Mouse (Mus musculus): ENCODE data around the gene Mrpl23.

Gene Mrpl23

GRCm38 (mm10) chr7:142552591-142553416 lies 20.3 kb downstream of the Mrpl23 start:
- in situ Hi-C loops (cut with MboI), result no loop called here

DNA sequence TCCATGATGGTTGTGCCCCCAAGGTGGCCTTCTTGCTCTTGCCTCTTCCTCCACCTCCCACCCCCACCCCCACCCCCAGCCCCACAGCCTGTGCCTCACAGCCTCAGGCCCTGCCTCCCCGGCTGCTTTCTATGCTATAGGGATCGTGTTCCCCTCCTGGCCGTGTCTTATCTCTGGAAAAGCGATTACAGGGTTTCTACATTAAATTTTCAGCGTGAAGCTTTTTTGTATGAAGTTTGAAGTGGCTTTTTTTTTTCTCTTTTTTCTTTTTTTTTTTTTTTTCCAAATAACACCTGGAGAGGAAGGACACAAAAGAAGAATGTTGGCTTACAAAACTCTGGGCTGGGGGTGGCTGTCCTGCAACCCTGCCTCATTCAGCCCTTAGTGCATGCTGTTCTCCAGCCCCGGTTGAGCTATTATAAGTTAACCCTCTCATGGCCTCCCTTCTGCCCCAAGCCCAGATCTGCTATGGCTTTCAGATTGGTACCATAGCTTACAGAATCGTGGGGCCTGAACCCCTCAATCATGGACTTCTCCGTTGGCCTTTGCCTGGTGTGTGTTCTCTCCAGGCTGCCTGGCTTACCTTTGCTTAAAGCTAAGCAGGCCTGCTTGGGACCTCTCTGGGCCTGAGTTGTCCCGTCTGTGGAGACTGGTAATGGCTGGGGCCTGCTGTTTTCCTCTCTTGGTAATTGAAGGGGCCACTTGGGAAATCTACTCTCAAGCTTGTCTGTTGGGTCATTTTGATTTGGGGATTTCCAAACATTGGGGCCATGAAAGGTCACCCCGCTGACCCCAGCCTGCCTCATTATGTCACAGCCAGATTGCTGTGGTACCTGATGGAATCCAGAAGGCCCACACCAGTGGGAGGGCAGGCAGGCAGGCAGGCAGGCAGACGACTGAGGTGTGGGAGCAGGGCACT lies 21.2 kb downstream of the Mrpl23 start:
- in situ Hi-C loops (cut with MboI), result no loop called here

- in situ Hi-C loops (cut with MboI), result no loop called here
Measured at GRCm38 (mm10) chr7:142554625-142555024, 22.1 kb downstream of the Mrpl23 start.

- in situ Hi-C loops (cut with MboI), result no loop called here
Measured at GRCm38 (mm10) chr7:142555366-142556088, 23.0 kb downstream of the Mrpl23 start.

DNA sequence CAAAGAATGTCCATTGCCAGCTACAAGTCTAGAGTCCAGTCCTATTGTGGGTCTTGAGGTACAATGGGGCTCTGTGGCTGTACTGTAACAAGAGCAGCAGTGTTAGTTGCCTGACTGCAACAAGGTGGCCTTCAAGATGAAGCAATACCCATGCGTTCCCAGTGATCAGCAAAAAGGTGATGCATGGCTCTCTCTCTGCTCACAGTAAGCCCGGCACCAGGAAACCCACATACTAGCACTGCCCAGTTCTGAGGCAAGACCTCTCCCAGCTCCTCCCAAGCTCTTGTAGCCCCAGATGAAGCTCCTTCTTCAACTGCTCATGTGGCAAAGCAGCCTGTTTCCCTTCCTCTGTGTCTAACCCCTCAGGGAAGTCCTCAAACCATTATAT lies 23.6 kb downstream of the Mrpl23 start:
- in situ Hi-C loops (cut with MboI), result no loop called here

- in situ Hi-C loops (cut with MboI), result no loop called here
Measured at GRCm38 (mm10) chr7:142557696-142558095, 25.2 kb downstream of the Mrpl23 start.

DNA sequence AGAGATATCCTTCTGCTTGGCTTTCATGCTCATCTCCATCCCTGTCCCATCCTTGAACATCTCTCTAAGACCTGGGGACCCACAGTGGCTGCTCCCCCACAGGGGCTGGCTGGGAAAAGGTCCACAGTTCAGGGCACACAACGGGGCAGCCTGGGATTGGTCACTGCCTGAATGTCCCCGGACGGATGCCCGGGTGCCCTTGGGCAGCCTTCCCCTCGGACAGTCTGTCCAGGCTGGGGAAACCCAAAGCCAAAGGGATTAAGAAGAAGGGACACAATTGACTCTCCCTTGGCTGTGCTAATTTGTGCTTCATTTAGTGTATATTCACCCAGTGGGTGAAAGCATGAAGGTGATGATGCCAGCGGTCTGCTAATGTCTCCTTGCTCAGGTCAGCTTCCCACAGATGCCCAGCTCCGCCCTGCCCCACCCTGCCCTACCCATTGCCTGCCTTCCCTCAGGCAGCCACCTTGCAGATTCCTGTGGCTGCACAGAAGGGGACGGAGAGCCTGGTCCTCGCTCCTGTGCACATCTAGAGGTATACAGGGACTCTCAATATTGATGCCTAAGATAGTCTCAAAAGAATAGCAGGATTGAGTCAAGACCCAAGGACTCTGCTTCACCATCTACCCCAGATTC lies 26.1 kb downstream of the Mrpl23 start:
- in situ Hi-C loops (cut with MboI), result no loop called here

DNA sequence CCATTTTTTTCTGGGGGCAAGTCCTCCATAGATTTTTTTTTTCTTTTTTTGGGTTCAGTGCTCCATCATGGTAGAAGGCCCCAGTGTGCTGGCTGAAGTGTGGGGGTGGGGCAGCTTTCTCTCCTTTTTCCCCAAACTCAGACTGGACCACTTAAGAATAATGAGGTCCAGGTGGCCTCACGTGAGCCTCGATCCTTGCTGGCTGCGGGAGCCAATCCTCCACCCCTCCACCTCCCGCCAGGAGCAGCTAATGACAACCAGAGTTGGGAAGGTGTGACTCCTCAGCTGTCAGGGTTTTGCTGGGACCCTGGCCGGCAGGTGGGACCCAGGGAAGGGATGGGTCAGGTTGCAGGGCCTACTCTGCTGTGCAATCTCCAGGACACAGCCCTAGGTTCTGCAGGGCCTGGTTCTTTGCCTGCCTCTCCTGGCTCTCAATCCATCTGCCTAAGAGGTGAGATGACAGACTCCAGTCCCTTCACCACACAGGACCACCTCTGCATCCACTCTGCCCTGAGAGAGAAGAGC lies 27.2 kb downstream of the Mrpl23 start:
- in situ Hi-C loops (cut with MboI), result no loop called here

GRCm38 (mm10) chr7:142560942-142561855 lies 28.7 kb downstream of the Mrpl23 start:
- in situ Hi-C loops (cut with MboI), result no loop called here

DNA sequence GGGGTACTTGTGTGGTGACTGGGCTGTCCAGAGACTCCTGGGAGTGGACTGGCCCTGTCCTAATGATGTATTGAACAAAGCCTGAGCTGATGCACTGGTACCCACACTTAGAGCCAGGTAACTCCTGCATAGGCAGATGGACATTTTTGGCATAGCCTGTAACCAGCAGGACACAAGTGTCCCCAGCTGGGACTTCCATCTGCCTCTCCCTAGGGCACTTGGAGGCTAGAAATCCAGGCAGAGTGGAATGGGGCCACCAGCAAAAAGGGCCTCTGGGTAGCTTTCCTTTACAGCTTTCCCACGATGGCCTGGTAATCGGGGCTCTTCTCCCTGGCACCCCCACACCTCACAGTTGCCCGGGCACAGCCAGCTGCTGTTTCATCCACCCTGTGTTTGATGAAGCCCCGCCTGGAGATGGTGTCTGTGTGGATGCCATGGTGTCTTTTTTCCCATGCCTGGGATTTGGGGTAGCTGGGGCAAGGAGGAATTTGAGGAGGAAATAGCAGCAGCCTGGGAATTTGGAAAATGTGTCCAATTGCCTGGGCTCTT lies 29.4 kb downstream of the Mrpl23 start:
- in situ Hi-C loops (cut with MboI), result no loop called here

GRCm38 (mm10) chr7:142563168-142563567 lies 30.7 kb downstream of the Mrpl23 start:
- in situ Hi-C loops (cut with MboI), result no loop called here

DNA sequence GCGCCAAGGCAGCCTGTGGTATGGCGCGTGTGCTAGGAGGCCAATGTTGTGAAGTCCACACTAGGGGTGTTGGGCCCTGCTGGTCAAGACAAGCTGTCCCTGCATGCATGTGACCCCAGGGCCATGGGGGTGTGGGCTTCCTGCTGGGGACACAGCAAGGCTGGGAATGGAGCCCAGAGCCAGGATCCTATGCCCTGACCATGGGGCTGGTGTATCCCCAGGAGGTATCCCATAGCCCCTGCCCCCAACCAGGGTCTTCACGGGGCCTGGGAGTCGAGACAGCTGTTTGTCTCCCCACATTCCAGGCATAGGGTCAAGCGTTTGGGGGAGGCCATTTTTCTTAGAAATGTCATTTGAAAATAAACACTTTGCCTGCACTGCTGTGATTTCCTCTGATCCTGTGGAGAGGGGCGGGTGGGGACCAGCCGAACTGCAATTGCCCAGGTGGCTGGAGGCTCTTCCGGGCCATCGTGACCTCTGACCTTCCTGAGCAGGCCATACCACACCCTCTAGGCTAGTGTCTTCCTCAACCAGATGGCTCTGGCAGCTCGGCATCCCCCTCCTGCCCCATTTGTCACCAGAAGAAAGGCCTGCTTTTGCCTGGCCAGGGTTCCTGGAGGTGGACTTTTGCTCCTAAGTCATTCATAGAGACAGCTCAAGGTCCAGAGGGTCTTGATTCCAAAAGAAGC lies 32.6 kb downstream of the Mrpl23 start:
- in situ Hi-C loops (cut with MboI), result no loop called here

DNA sequence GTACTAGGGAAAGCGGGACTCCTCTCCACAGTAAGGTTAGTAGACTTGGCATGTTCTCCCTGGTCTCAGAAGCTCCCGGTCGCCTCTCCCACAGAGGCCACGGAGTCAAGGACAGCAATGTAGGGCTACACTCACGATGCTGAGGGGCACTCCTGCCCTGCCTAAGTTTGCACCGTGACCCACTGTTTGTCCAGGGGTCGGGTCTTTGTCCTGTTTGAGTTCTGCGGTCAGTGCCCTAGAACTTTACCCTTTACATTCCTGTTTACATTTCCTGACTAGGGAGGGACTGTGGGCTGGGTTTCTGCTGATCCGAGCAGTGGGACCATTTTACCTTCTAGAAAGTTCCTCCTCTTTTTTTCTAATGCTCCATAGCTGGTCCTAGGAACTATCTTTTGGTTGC lies 34.0 kb downstream of the Mrpl23 start:
- in situ Hi-C loops (cut with MboI), result no loop called here

DNA sequence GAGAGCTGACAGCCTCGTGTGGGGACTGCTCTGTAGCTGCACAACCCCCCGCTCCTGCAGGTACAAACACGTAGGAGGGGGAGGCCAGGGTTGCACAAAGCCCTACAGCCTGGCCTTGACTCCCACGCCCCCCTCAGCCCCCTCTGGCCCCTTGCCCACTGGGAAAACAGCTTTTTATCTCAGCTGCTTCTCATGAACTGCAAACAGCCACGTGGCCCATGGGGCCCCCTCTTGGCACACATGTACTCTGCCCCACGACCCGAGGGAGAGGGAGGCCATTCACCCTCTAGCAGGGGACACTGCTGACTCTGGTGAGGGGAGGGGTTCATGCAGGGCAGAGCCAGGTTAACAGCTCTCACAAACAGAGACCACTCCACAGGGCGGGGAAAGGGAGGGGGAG lies 36.5 kb downstream of the Mrpl23 start:
- in situ Hi-C loops (cut with MboI), result no loop called here

DNA sequence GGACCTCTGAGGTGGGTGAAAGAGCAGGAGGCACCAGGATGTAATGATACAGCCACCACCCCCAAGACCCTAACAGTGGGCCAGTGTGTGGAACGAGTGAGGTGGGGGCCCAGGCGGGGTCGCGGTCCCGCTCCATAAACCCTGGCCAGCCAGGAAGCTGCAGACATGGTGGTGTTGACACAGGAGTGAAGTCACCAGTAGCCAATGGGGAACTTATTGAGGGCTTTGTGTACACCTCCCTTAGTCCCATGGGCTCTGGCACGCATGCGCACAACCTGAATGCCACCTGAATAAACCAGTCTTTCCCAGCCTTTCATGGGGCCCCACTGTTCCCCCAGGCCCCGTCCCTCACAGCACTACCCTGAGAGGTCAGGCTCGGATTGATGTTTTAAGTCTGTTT lies 38.1 kb downstream of the Mrpl23 start:
- in situ Hi-C loops (cut with MboI), result no loop called here

DNA sequence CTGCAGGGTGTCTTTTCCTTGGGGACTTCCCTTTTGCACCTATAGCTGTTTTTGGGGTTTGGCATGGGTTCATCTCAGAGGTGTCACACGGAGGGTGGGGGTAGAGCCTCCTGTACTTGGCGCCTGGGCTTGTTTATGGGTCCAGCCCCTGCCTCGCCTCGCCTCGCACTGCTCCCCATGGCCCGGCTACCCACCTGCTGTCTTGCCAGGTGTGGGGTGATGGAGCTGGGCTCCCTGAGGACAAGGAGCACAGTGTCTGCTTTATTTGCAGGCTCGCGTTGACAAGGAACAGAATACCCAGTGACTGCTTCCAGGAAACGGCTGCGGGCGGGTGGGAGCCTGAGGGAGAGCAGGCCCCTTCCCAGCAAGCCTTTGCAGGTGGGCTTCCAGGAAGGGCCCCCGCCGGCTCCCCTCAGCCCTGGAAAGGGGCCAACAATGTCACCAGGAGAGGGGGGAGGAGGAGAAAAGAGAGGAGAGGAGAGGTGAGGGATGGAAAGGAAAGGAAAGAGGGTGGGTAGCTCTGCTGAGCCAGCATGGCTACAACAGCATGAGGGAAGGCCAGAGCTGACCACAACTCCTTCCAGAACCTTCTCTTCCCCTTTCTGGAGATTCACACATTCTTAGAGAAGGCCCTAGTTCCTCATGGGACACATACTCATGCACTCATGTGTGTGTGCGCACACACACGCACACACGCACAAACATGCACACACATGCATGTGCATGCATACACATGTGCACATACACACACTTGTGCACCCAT lies 39.2 kb downstream of the Mrpl23 start:
- in situ Hi-C loops (cut with MboI), result no loop called here

GRCm38 (mm10) chr7:142572343-142572742 lies 39.9 kb downstream of the Mrpl23 start:
- in situ Hi-C loops (cut with MboI), result no loop called here

- in situ Hi-C loops (cut with MboI), result no loop called here
Measured at GRCm38 (mm10) chr7:142572992-142573391, 40.5 kb downstream of the Mrpl23 start.

- in situ Hi-C loops (cut with MboI), result no loop called here
Measured at GRCm38 (mm10) chr7:142574155-142574660, 41.7 kb downstream of the Mrpl23 start.

All from mature B cell (primary cell).